Mouse (Mus musculus): ENCODE results near the gene Pcca. TPM values are rescaled to one million over a fixed set of nuclear protein-coding genes. Genes with fewer than 3 reads are reported as not detected.
A peak's percentile ranks its signal among the peaks of the same experiment; 100 is the strongest.

Gene Pcca
- polyA plus RNA-seq, 1 experiment from 2014 or later, result 34.9 TPM

GRCm38 (mm10) chr14:122871841-122872580, 337.9 kb downstream of the Pcca start:
- Histone ChIP-seq H3K4me1 (peaks cover 20% of the 10 kb centered on the region), H3K4me3 (no peak overlapping the region), H3K36me3 (no peaks in the 10 kb centered on the region), H3K27me3 (peaks cover 7% of the 10 kb centered on the region), H3K4me2 (replicated peaks) (no peak overlapping the region), H3K9me3 (replicated peaks) (no peaks in the 10 kb centered on the region), H3K9ac (no peak overlapping the region), H3K27ac (no peak overlapping the region)
- peak; percentile 41; the same call in 1 of the 2 replicates for ATAC-seq (ENCODE audit: low FRiP score)
- 51% methylated on average over 4 of the region's 4 CpGs for WGBS

- H3K9ac ChIP-seq, result no peak overlapping the region
- H3K27ac ChIP-seq, result no peak overlapping the region
- 84% methylated on average over 6 of the region's 6 CpGs for WGBS
- H3K4me3 ChIP-seq, result no peak overlapping the region
- peaks cover 20% of the 10 kb centered on the region for H3K4me1 ChIP-seq
- no peaks in the 10 kb centered on the region for H3K9me3 ChIP-seq (replicated peaks)
- no peak for ATAC-seq (ENCODE audit: low FRiP score)
- peaks cover 7% of the 10 kb centered on the region for H3K27me3 ChIP-seq
- H3K4me2 ChIP-seq (replicated peaks), result no peak overlapping the region
- H3K36me3 ChIP-seq, result no peaks in the 10 kb centered on the region
These were observed 338.5 kb downstream of the Pcca start for GRCm38 (mm10) chr14:122872612-122873011.

DNA sequence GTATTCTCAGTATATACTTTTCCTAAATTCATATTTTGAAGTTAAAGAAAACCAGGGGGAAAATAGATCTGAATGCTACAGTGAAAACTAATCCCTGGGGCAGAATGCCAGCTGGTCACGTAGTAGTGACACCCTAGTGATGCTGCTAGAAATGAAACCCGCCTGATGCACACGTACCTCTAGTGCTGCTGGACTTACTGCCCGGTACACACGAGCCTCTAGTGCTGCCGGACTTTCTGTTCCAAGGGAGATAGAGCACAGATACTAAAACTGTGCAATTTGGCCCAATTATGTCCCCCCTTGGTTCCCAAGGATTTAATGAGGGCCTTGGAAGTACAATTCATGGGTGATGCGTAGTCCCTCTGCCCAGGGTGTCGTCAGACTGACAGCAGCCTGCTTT, 340.9 kb downstream of the Pcca start:
- H3K27ac ChIP-seq, result peak overlapping the region; percentile 40; the same call in 1 of the 2 replicates
- 58% methylated on average over 8 of the region's 8 CpGs for WGBS
- no peaks in the 10 kb centered on the region for H3K36me3 ChIP-seq
- H3K4me3 ChIP-seq, result no peak overlapping the region
- no peak for ATAC-seq (ENCODE audit: low FRiP score)
- no peak overlapping the region for H3K4me2 ChIP-seq (replicated peaks)
- no peak overlapping the region for H3K9ac ChIP-seq
- peaks cover 7% of the 10 kb centered on the region for H3K27me3 ChIP-seq
- peaks cover 20% of the 10 kb centered on the region for H3K4me1 ChIP-seq
- no peaks in the 10 kb centered on the region for H3K9me3 ChIP-seq (replicated peaks)

DNA sequence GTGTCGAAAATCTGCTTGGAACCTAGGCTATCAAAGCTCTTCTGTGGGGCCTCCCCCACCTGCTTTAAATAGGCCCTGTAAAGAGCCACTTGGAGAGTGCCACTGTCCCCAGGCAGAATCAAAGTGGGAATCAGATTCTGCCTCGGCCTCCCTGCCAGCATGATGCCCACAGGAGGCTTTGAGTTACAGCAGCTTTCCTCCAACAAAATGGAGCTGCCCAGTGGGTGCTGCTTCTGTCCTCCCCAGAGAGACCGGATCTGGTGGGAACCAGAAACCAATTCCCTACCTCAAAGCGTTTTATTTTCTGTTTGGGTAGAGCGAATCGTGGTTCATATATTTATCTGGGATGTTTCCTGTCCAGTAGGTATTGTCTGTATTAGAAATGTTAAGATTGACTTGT, 341.5 kb downstream of the Pcca start:
- H3K9me3 ChIP-seq (replicated peaks), result no peaks in the 10 kb centered on the region
- H3K27ac ChIP-seq, result 0 out of 2 replicates have a peak overlapping the region, but pooled peaks have one; percentile 19
- H3K4me3 ChIP-seq, result no peak overlapping the region
- ATAC-seq (ENCODE audit: low FRiP score), result peak; percentile 33; the same call in 1 of the 2 replicates
- H3K9ac ChIP-seq, result no peak overlapping the region
- peaks cover 7% of the 10 kb centered on the region for H3K27me3 ChIP-seq
- WGBS, result 35% methylated on average over 6 of the region's 6 CpGs
- no peaks in the 10 kb centered on the region for H3K36me3 ChIP-seq
- H3K4me1 ChIP-seq, result peaks cover 20% of the 10 kb centered on the region
- H3K4me2 ChIP-seq (replicated peaks), result no peak overlapping the region

DNA sequence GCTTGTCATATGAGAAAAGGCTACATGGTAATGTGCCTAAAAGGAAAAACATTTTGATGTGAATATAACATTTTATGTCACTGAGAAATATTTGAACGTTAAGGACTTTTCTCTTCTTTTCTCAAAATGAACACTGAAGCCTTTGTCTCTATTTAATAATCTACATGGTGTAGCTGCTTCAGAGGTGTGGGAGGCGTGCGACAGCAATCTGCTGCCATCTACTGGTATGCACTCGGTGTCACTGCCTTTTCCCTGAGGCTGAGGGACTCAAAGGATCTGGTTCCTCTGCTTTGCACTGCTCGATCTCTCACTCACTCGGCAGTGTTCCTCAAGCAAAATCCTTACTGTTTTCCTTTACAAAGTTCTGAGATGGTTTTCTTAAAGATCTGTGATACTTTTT, 342.0 kb downstream of the Pcca start:
- H3K27ac ChIP-seq, result no peak overlapping the region
- no peak overlapping the region for H3K9ac ChIP-seq

DNA sequence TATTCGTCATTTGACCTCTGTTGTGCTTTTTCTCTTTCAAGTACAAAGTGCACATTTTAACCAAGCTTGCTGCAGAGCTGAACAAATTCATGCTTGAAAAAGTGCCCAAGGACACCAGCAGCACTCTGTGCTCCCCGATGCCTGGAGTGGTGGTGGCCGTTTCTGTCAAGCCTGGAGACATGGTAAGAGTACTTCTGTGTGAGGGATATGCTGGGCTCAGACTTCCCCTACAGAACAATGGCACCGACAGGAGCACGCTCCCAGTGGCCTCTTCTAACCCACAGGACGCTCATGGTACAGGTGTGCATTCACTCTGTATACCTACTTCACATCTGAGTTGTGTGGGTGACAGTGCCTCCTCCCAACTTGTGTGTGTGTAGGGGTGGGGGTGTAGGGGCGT, 342.6 kb downstream of the Pcca start:
- Histone ChIP-seq H3K9ac (no peak overlapping the region), H3K4me1 (peaks cover 24% of the 10 kb centered on the region), H3K27me3 (peaks cover 7% of the 10 kb centered on the region), H3K36me3 (no peaks in the 10 kb centered on the region), H3K9me3 (replicated peaks) (no peaks in the 10 kb centered on the region), H3K4me3 (no peak overlapping the region), H3K4me2 (replicated peaks) (no peak overlapping the region), H3K27ac (no peak overlapping the region)
- WGBS, result 67% methylated on average over 7 of the region's 7 CpGs
- no peak for ATAC-seq (ENCODE audit: low FRiP score)

More for the DNA sequence above, 342.0 kb downstream of the Pcca start:
- WGBS, result 4% methylated on average over 6 of the region's 6 CpGs
- Histone ChIP-seq H3K4me1 (peaks cover 20% of the 10 kb centered on the region), H3K4me3 (no peak overlapping the region), H3K36me3 (no peaks in the 10 kb centered on the region), H3K27me3 (peaks cover 7% of the 10 kb centered on the region), H3K9me3 (replicated peaks) (no peaks in the 10 kb centered on the region), H3K4me2 (replicated peaks) (no peak overlapping the region)
- ATAC-seq (ENCODE audit: low FRiP score), result peak; percentile 89

DNA sequence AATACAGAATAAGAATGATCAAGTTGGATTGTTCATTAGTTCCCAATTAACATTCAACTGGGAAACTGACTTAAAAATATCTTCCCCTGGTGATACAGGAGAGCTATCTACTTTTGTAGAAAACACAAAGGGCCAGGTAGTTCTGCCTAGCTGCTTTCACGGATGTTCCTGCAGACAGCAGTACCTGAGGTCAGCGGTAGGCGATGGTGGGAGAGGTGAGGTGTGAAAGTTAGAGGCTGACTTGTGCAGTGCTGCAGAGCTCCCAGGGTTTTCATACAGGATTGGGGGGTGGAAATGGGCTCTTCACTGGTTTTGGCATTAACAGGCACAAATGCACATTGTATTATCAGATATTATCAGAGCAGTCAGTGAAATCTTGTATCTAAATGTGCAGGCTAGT, 343.7 kb downstream of the Pcca start:
- Histone ChIP-seq H3K27me3 (peaks cover 7% of the 10 kb centered on the region), H3K4me2 (replicated peaks) (no peak overlapping the region), H3K27ac (no peak overlapping the region), H3K4me1 (peaks cover 25% of the 10 kb centered on the region), H3K36me3 (no peaks in the 10 kb centered on the region), H3K9me3 (replicated peaks) (no peaks in the 10 kb centered on the region), H3K4me3 (no peak overlapping the region), H3K9ac (no peak overlapping the region)
- no peak for ATAC-seq (ENCODE audit: low FRiP score)
- 80% methylated on average over 3 of the region's 3 CpGs for WGBS

- no peak for ATAC-seq (ENCODE audit: low FRiP score)
- H3K4me1 ChIP-seq, result peaks cover 33% of the 10 kb centered on the region
- H3K27me3 ChIP-seq, result peaks cover 4% of the 10 kb centered on the region; the same call in 1 of the 2 replicates
- no peaks in the 10 kb centered on the region for H3K36me3 ChIP-seq
- no peak overlapping the region for H3K9ac ChIP-seq
- no peak overlapping the region for H3K4me3 ChIP-seq
- H3K9me3 ChIP-seq (replicated peaks), result no peaks in the 10 kb centered on the region
- WGBS, result 65% methylated on average over 7 of the region's 7 CpGs
- no peak overlapping the region for H3K4me2 ChIP-seq (replicated peaks)
- H3K27ac ChIP-seq, result no peak overlapping the region
These were observed 346.2 kb downstream of the Pcca start for GRCm38 (mm10) chr14:122880291-122880690.

- H3K9ac ChIP-seq, result no peak overlapping the region
- peaks cover 3% of the 10 kb centered on the region; the same call in 1 of the 2 replicates for H3K27me3 ChIP-seq
- WGBS, result 44% methylated on average over 2 of the region's 2 CpGs
- no peak overlapping the region for H3K4me3 ChIP-seq
- H3K27ac ChIP-seq, result peak overlapping the region; percentile 73
- peaks cover 27% of the 10 kb centered on the region for H3K4me1 ChIP-seq
- H3K9me3 ChIP-seq (replicated peaks), result no peaks in the 10 kb centered on the region
- no peak overlapping the region for H3K4me2 ChIP-seq (replicated peaks)
- H3K36me3 ChIP-seq, result no peaks in the 10 kb centered on the region
- ATAC-seq (ENCODE audit: low FRiP score), result no peak
These were observed 347.6 kb downstream of the Pcca start for GRCm38 (mm10) chr14:122881699-122882098.

DNA sequence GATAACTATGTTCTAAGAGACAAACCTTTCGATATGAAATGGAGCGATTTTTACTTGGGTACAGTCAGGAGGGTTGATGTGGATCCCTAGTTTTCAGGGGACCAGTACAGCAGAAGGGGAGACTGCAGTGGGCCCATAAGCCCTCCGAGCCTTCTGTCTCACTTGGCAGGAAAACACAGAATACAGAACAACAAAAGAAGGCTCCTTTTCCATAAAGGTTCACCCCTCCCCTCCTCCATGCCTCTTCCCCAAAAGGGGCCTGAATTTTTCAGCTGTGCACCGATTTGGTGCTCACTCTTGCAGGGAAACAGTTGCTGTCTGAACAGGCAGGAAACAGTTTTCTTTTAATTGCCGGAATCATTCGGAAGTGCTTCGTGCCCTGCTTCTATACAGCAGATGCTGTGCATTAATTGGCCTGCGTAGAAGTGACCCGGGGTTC, 348.1 kb downstream of the Pcca start:
- Histone ChIP-seq H3K9ac (no peak overlapping the region), H3K27me3 (no peaks in the 10 kb centered on the region), H3K4me3 (no peak overlapping the region), H3K4me1 (peaks cover 27% of the 10 kb centered on the region), H3K4me2 (replicated peaks) (no peak overlapping the region), H3K9me3 (replicated peaks) (no peaks in the 10 kb centered on the region), H3K36me3 (no peaks in the 10 kb centered on the region), H3K27ac (peak overlapping the region; percentile 73)
- 47% methylated on average over 9 of the region's 9 CpGs for WGBS
- peak; percentile 30 for ATAC-seq (ENCODE audit: low FRiP score)

- Histone ChIP-seq H3K4me1 (peaks cover 29% of the 10 kb centered on the region), H3K9ac (no peak overlapping the region; the same call in 1 of the 2 replicates), H3K4me3 (no peak overlapping the region), H3K9me3 (replicated peaks) (no peaks in the 10 kb centered on the region), H3K27me3 (no peaks in the 10 kb centered on the region), H3K4me2 (replicated peaks) (no peak overlapping the region), H3K27ac (peak overlapping the region; percentile 73), H3K36me3 (no peaks in the 10 kb centered on the region)
- WGBS, result 49% methylated on average over 7 of the region's 7 CpGs
- peak; percentile 75 for ATAC-seq (ENCODE audit: low FRiP score)
These were observed 348.8 kb downstream of the Pcca start for GRCm38 (mm10) chr14:122882795-122883409.

DNA sequence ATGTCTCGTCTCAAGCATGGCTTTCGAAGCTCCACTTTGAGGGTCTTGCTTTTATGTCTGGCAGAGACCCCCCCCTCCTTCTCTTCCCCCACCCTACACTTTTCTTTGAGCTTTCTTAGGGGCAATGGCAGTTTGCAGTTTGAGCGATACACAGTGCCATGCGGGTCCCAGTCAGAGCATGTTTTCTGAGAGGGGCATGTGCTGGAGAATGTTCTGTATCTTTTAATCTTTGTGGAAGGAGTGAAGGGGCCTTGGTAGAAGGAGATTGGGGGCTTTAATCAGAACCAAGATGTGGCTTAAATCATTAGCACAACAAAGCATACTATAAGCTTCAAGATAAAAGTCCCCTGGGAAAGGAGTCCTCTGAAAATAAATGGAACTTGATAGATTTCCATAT, 349.3 kb downstream of the Pcca start:
- Histone ChIP-seq H3K4me2 (replicated peaks) (no peak overlapping the region), H3K27me3 (no peaks in the 10 kb centered on the region), H3K9ac (peak overlapping the region; percentile 10; the same call in 1 of the 2 replicates), H3K4me1 (peaks cover 29% of the 10 kb centered on the region), H3K27ac (peak overlapping the region; percentile 73), H3K36me3 (no peaks in the 10 kb centered on the region), H3K4me3 (no peak overlapping the region), H3K9me3 (replicated peaks) (no peaks in the 10 kb centered on the region)
- WGBS, result 61% methylated on average over 4 of the region's 4 CpGs
- peak; percentile 51 for ATAC-seq (ENCODE audit: low FRiP score)
